In genomic region chr5:36584299-36584698, GRCm38 (mm10) we compare ENCODE assay signal across 12 mouse cellular contexts. TPM values are rescaled to one million over a fixed set of nuclear protein-coding genes. Genes with fewer than 3 reads are reported as not detected.
A peak's percentile ranks its signal among the peaks of the same experiment; 100 is the strongest.
DNase-seq lines count a peak whose midpoint lies in the region; ATAC-seq and TF ChIP-seq lines count a peak whose summit lies in the region.
"Had no signal": no experiment of that assay in that cellular context is flagged by ENCODE, and none has a peak within 500 bp of the region (broad histone marks: within the 10 kb centered on the region; RNA-seq: fewer than 3 reads in every experiment).

No protein-coding gene starts in this region.

- TF ChIP-seq RAD21 in CH12.LX (IDR thresholded peaks at IDR 0.05; ENCODE audit: low read depth, low read length) = peak; percentile 56

- no peak for ATAC-seq in heart, embryonic 12.5 days (ENCODE audit: insufficient number of reproducible peaks, low FRiP score)
- ATAC-seq in lung, postnatal 0 days = no peak
- no peak for ATAC-seq in activated CD4-positive, CD25-positive, alpha-beta regulatory T cell, adult 4 months

- no peaks in the 10 kb centered on the region for H3K36me3 ChIP-seq in heart, adult 2 months (ENCODE audit: control insufficient read depth, insufficient read depth, low read length)
- no peaks in the 10 kb centered on the region for H3K36me3 ChIP-seq in heart, embryonic 12.5 days
- H3K36me3 ChIP-seq in lung, postnatal 0 days (ENCODE audit: insufficient read depth, low read length) = no peaks in the 10 kb centered on the region
- H3K36me3 ChIP-seq in CH12.LX (replicated peaks in 1 of 2; ENCODE audit: control insufficient read depth in 1 of 2, insufficient read depth in 1 of 2, low read length in 1 of 2) = no peaks in the 10 kb centered on the region

- dilution Hi-C loops in CH12.LX (cut with MboI; ENCODE audit: extremely low pct_ligation_motif_present, extremely low pct_unique_long_range_greater_than_20kb, low sequenced_read_pairs) = no loop called here

- in situ Hi-C loops in CH12.LX (cut with MboI; ENCODE audit: low pct_ligation_motif_present, low pct_unique_long_range_greater_than_20kb, low sequenced_read_pairs) = loop anchor here (5.0 kb wide), 2 partner anchors 57 to 102 kb away; partner anchors contain the start of genes Ccdc96 and Tada2b

- no peaks in the 10 kb centered on the region; the same call in 1 of the 2 replicates for H3K4me1 ChIP-seq in heart, adult 2 months (ENCODE audit: control insufficient read depth, insufficient read depth, low read length)
- H3K4me1 ChIP-seq in heart, embryonic 12.5 days (replicated peaks) = peaks cover 12% of the 10 kb centered on the region
- H3K4me1 ChIP-seq in lung, postnatal 0 days (ENCODE audit: insufficient read depth, low read depth, low read length) = peaks cover 7% of the 10 kb centered on the region; the same call in 1 of the 2 replicates
- H3K4me1 ChIP-seq in CH12.LX (ENCODE audit: control insufficient read depth in 1 of 2, insufficient read depth in 2 of 2) = peaks cover 9 to 27% of the 10 kb centered on the region in 2 experiments
- H3K4me1 ChIP-seq in cortical plate, adult 2 months (ENCODE audit: control insufficient read depth, insufficient read depth, low read length) = peaks cover 2% of the 10 kb centered on the region; the same call in 1 of the 2 replicates

- H3K27me3 ChIP-seq in heart, adult 2 months (ENCODE audit: control insufficient read depth, insufficient read depth, low read length) = no peaks in the 10 kb centered on the region
- H3K27me3 ChIP-seq in heart, embryonic 12.5 days (replicated peaks) = no peaks in the 10 kb centered on the region; the same call in 1 of the 2 replicates
- H3K27me3 ChIP-seq in lung, postnatal 0 days (replicated peaks; ENCODE audit: insufficient read depth, low read length) = no peaks in the 10 kb centered on the region
- peaks cover 3% of the 10 kb centered on the region for H3K27me3 ChIP-seq in CH12.LX (replicated peaks)

- no peak overlapping the region for H3K4me2 ChIP-seq in heart, embryonic 12.5 days
- no peak overlapping the region for H3K4me2 ChIP-seq in lung, postnatal 0 days (replicated peaks; ENCODE audit: low read depth, low read length)
- no peak overlapping the region for H3K4me2 ChIP-seq in CH12.LX (ENCODE audit: insufficient read depth, low read depth, poor library complexity, severe bottlenecking)

- H3K4me3 ChIP-seq in heart, adult 2 months = no peak overlapping the region
- H3K4me3 ChIP-seq in heart, embryonic 12.5 days = no peak overlapping the region
- H3K4me3 ChIP-seq in lung, postnatal 0 days (ENCODE audit: low read depth, low read length) = no peak overlapping the region
- H3K4me3 ChIP-seq in CH12.LX (replicated peaks in 1 of 3; ENCODE audit: low read depth in 2 of 3, low read length in 2 of 3, poor library complexity in 1 of 3) = no peak overlapping the region
- H3K4me3 ChIP-seq in cortical plate, adult 2 months (ENCODE audit: insufficient read depth, low read length) = no peak overlapping the region

- 67% methylated on average over 6 of the region's 6 CpGs for WGBS in heart, adult 2 months
- WGBS in heart, embryonic 12.5 days = 68% methylated on average over 6 of the region's 6 CpGs
- 61% methylated on average over 6 of the region's 6 CpGs for WGBS in lung, postnatal 0 days

- peaks cover 1% of the 10 kb centered on the region; the same call in 1 of the 2 replicates for H3K79me2 ChIP-seq in heart, adult 2 months (replicated peaks; ENCODE audit: control insufficient read depth, insufficient read depth, low read length)
- peaks cover 7% of the 10 kb centered on the region for H3K79me2 ChIP-seq in CH12.LX (replicated peaks; ENCODE audit: control insufficient read depth, extremely low read depth, insufficient read depth, poor library complexity, severe bottlenecking)

- H3K9ac ChIP-seq in heart, adult 2 months (ENCODE audit: low read depth, low read length) = no peak overlapping the region
- no peak overlapping the region for H3K9ac ChIP-seq in heart, embryonic 12.5 days
- H3K9ac ChIP-seq in lung, postnatal 0 days (replicated peaks; ENCODE audit: low read depth) = no peak overlapping the region
- no peak overlapping the region for H3K9ac ChIP-seq in CH12.LX (ENCODE audit: insufficient read depth, low read depth)

- intact Hi-C loops in heart, adult 2 months (cut with DNase I) = loop anchor here (5.0 kb wide), 3 partner anchors 113 to 158 kb away; partner anchors contain the start of genes D5Ertd579e and Grpel1

- no peak overlapping the region for H3K27ac ChIP-seq in heart, adult 2 months
- H3K27ac ChIP-seq in heart, embryonic 12.5 days (ENCODE audit: poor library complexity, severe bottlenecking) = no peak overlapping the region
- H3K27ac ChIP-seq in lung, postnatal 0 days (ENCODE audit: low read length) = no peak overlapping the region
- H3K27ac ChIP-seq in CH12.LX (ENCODE audit: insufficient read depth, low read depth) = no peak overlapping the region
- H3K27ac ChIP-seq in cortical plate, adult 2 months (ENCODE audit: insufficient read depth, low read length) = no peak overlapping the region

- no peak for TF ChIP-seq EP300 in heart, adult 2 months (IDR thresholded peaks at IDR 0.05; ENCODE audit: insufficient read depth, low read depth, low read length)
- no peak for TF ChIP-seq EP300 in lung, postnatal 0 days (IDR thresholded peaks at IDR 0.05)
- TF ChIP-seq EP300 in CH12.LX (IDR thresholded peaks at IDR 0.05; ENCODE audit: low read length) = no peak

- no peaks in the 10 kb centered on the region for H3K9me3 ChIP-seq in heart, embryonic 12.5 days (replicated peaks)
- no peaks in the 10 kb centered on the region for H3K9me3 ChIP-seq in lung, postnatal 0 days (ENCODE audit: low read length)
- peaks cover 3% of the 10 kb centered on the region for H3K9me3 ChIP-seq in CH12.LX (replicated peaks; ENCODE audit: low read length)

- TF ChIP-seq CTCF in heart, adult 2 months (IDR thresholded peaks at IDR 0.05) = peak; percentile 58
- peak; percentile 60 for TF ChIP-seq CTCF in lung, postnatal 0 days (IDR thresholded peaks at IDR 0.05)
- peak; percentile 14 to 66; a peak in 2 of 4 replicates for TF ChIP-seq CTCF in CH12.LX (conservative IDR thresholded peaks at IDR 0.05 in 1 of 2, IDR thresholded peaks at IDR 0.05 in 1 of 2; ENCODE audit: low read depth in 2 of 2, low read length in 2 of 2)
- TF ChIP-seq CTCF in cortical plate, adult 2 months (IDR thresholded peaks at IDR 0.05; ENCODE audit: extremely low read depth, insufficient read depth, low read length) = 0 out of 2 replicates have a peak, but pooled peaks have one; percentile 21

- TF ChIP-seq POLR2A in heart, adult 2 months (IDR thresholded peaks at IDR 0.05; ENCODE audit: insufficient read depth, low read depth, low read length) = no peak
- no peak for TF ChIP-seq POLR2A in CH12.LX (IDR thresholded peaks at IDR 0.05; ENCODE audit: low read depth, low read length)
- no peak for TF ChIP-seq POLR2A in cortical plate, adult 2 months (IDR thresholded peaks at IDR 0.05; ENCODE audit: extremely low read depth, insufficient read depth, low read length)

- DNase-seq in heart, adult 2 months = no peak
- no peak for DNase-seq in lung, postnatal 0 days (ENCODE audit: low spot score)
- DNase-seq in lung, adult 18-20 months = no peak
- DNase-seq in CH12.LX (ENCODE audit: extremely low read depth) = no peak
- no peak for DNase-seq in urinary bladder, postnatal 36 days (ENCODE audit: low spot score in 2 of 2)
- DNase-seq: adrenal gland, adult 8-10 months; kidney, adult 8-10 months; lung, postnatal 4 days; thymus, postnatal 4 days had no signal

TF ChIP-seq in CH12.LX, 34 proteins besides CTCF, POLR2A, EP300 and RAD21:
- no peak for TF ChIP-seq NELFE (IDR thresholded peaks at IDR 0.05; ENCODE audit: low read depth, low read length)
- no peak for TF ChIP-seq HCFC1 (IDR thresholded peaks at IDR 0.05; ENCODE audit: low read depth, low read length)
- no peak for TF ChIP-seq MAFK (IDR thresholded peaks at IDR 0.05; ENCODE audit: insufficient replicate concordance, low read length)
- no peak for TF ChIP-seq SIN3A (IDR thresholded peaks at IDR 0.05; ENCODE audit: low read length)
- peak; percentile 57 for TF ChIP-seq SMC3 (IDR thresholded peaks at IDR 0.05; ENCODE audit: low read depth, low read length)
- no peak for TF ChIP-seq CHD1 (IDR thresholded peaks at IDR 0.05; ENCODE audit: low read depth, low read length)
- no peak for TF ChIP-seq MAZ (IDR thresholded peaks at IDR 0.05; ENCODE audit: low read depth, low read length)
- peak; percentile 79 for TF ChIP-seq MYC (IDR thresholded peaks at IDR 0.05; ENCODE audit: low read depth, low read length)
- no peak for TF ChIP-seq ZKSCAN1 (IDR thresholded peaks at IDR 0.05; ENCODE audit: borderline replicate concordance, low read depth, low read length)
- TF ChIP-seq ZC3H11A (IDR thresholded peaks at IDR 0.05; ENCODE audit: low read depth, low read length) = peak; percentile 4; the same call in 1 of the 2 replicates
- TF ChIP-seq CHD2 (IDR thresholded peaks at IDR 0.05; ENCODE audit: low read length) = no peak
- no peak for TF ChIP-seq USF1 (IDR thresholded peaks at IDR 0.05; ENCODE audit: low read depth, low read length)
- no peak for TF ChIP-seq NRF1 (IDR thresholded peaks at IDR 0.05; ENCODE audit: low read depth, low read length)
- TF ChIP-seq POLR2AphosphoS2 (IDR thresholded peaks at IDR 0.05; ENCODE audit: low read depth, low read length) = no peak
- no peak for TF ChIP-seq UBTF (IDR thresholded peaks at IDR 0.05; ENCODE audit: low read depth, low read length)

RNA-seq across cellular contexts. Expression of gene Tbc1d14, which starts 8.8 kb away (rescaled TPM):
- 10 to 100 TPM; 11.7 to 12.4 TPM for total RNA-seq in heart, adult 2 months (2021)
- polyA plus RNA-seq in heart, adult 2 months (2012; rRNA removed) = 13.0 and 20.4 TPM in 2 replicates
- polyA plus RNA-seq in heart, embryonic 12.5 days (2016; fragmentation: Nextera tagmentation; extraction: Ambion mirVana) = 20.0 and 22.3 TPM in 2 replicates
- polyA plus RNA-seq in lung, postnatal 0 days (2015; fragmentation: Nextera tagmentation; extraction: Ambion mirVana) = 13.8 and 15.0 TPM in 2 replicates
- total RNA-seq in CH12.LX (2012; rRNA removed) (8.5 and 10.1 TPM in 2 replicates), CH12.LX (2014; rRNA removed) (4.4 and 5.7 TPM in 2 replicates)
- 24.4 and 29.1 TPM in 2 replicates for polyA plus RNA-seq in CH12.LX (2012; ENCODE audit: insufficient read length, low read depth)
- 67.0 and 68.4 TPM in 2 replicates for polyA plus RNA-seq in cortical plate, adult 2 months (2012; rRNA removed)
- 10 to 100 TPM; 52.2 to 57.6 TPM for polyA plus RNA-seq in activated CD4-positive, CD25-positive, alpha-beta regulatory T cell, adult 4 months (2017; shearing (Covaris generic))
